Mouse (Mus musculus) erythroblast, adult 5-6 weeks (primary cell): ENCODE data around the gene Sdr9c7. TPM values are rescaled to one million over a fixed set of nuclear protein-coding genes. Genes with fewer than 3 reads are reported as not detected.

ENCODE experiments used
- ATAC-seq: replicated peaks from 2 replicates; pipeline ENCODE4 v1.8.0; 2016; ENCODE audit warnings: moderate number of reproducible peaks, mild to moderate bottlenecking, moderate TSS enrichment, inconsistent platforms; ENCODE audit not compliant: poor library complexity, low FRiP score, severe bottlenecking
- total RNA-seq, 2 experiments: library from RNA; stranded (forward) in 1 of 2; stranded (reverse) in 1 of 2; fragments of 150-400 nt in 1 of 2; fragments of 200-764, 138-1000 nt in 1 of 2; gene quantifications; 2 replicates each; pipeline versions ENCODE4 v1.2.3 to v1.2.4; 2015 to 2017; ENCODE audit warnings: low replicate concordance in 2 of 2

Sdr9c7 gene
- total RNA-seq, 2 experiments from 2014 or later: not detected

DNA sequence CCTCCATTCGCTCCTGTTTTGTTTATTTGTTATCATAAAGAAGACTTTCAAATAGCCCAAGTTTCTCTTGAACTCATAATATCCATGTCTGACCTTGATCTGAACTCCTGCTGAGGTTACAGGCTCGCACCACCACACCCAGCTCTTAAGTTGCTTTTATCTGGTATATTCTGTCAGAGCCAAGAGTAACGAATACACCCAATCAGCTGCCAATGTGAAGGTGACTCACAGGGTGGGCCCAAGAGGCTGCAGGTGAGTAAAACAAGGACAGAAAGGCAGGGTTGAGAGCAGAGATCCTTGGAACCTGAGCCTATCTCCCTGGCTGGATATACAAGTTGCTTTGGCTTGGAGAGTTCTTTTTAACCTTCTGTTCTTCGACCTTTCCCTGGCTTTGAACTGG lies 56.7 kb downstream of the Sdr9c7 start:
- no peak for ATAC-seq

DNA sequence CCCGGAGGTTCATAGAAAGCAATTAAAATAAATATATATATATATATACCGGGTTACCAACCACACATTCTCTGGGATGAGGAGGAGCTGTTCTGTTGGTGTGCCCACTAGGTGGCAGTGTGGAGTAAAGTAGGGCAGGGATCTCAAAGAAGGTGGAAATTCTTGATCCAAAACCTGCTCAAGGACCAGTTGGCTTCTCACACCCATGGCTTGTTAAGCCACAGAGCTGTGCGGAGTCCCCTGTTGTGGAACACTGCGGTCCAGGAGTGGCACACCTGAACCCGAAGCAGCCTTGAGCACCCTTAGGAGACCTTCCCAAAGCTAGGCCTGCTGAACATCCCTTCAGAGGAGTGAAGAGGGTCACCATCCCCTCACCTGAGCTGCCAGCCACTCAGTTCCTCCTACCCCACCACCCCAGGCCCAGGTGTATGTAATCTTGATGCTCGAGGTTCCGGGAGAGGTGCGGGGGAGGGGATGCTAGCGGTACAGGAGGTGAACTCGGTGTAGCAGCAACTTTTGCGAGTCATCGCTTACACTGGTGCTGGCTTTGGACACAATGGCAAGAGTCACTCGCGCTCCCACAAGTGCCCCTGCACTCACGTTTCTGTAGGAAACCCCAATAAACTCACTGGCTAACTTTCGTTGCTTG lies 58.0 kb downstream of the Sdr9c7 start:
- ATAC-seq: peak; percentile 78

DNA sequence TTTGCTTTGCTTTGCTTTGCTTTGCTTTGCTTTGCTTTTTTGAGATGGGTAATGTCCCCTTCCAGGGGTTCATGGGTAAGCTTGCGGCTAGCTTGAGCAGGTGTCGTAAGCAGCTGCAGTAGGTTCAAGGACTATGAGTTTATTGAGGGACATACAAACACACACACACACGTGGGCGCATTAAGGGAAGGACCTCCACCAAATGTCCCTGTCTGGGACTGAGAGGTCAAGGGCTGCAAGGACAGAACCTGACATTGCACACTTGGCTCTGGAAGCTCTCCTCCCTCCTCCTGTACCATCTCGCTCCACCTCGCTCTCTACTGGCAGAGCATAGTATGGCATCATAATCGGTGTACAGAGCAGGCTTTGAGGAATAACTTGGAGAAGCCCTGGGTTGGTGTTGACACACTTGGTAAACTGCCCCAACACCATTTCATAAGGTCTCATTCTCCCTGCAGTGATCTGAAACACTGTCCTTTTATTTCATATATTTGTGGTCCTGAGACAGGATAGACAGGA lies 60.9 kb downstream of the Sdr9c7 start:
- ATAC-seq: no peak

Other genes with a start within 250 kb of the Sdr9c7 start
- 11.0 and 13.2 TPM in 2 replicates for gene Nemp1, start 231.6 kb upstream of the Sdr9c7 start, total RNA-seq (2015; ENCODE audit: low replicate concordance)
- 12.4 and 14.3 TPM in 2 replicates for gene Nemp1, start 231.6 kb upstream of the Sdr9c7 start, total RNA-seq (2017; ENCODE audit: low replicate concordance)
- gene Nab2, start 229.9 kb upstream of the Sdr9c7 start, total RNA-seq (2015; ENCODE audit: low replicate concordance): 0.96 TPM in 1 of 2 replicates, not detected in the other
- gene Nab2, start 229.9 kb upstream of the Sdr9c7 start, total RNA-seq (2017; ENCODE audit: low replicate concordance): 0.60 TPM in 1 of 2 replicates, not detected in the other
- gene Myo1a, start 193.3 kb upstream of the Sdr9c7 start, total RNA-seq (2015; ENCODE audit: low replicate concordance): 0.42 TPM in 1 of 2 replicates, not detected in the other
- not detected in 2 replicates for gene Myo1a, start 193.3 kb upstream of the Sdr9c7 start, total RNA-seq (2017; ENCODE audit: low replicate concordance)
- 6.9 and 8.3 TPM in 2 replicates for gene Tac2, start 174.0 kb upstream of the Sdr9c7 start, total RNA-seq (2015; ENCODE audit: low replicate concordance)
- 3.3 and 4.5 TPM in 2 replicates for gene Tac2, start 174.0 kb upstream of the Sdr9c7 start, total RNA-seq (2017; ENCODE audit: low replicate concordance)
- 0.19 and 1.7 TPM in 2 replicates for gene Zbtb39, start 159.0 kb upstream of the Sdr9c7 start, total RNA-seq (2015; ENCODE audit: low replicate concordance)
- 0.28 and 1.3 TPM in 2 replicates for gene Zbtb39, start 159.0 kb upstream of the Sdr9c7 start, total RNA-seq (2017; ENCODE audit: low replicate concordance)
- gene Gpr182, start 146.8 kb upstream of the Sdr9c7 start, total RNA-seq (2015; ENCODE audit: low replicate concordance): not detected in 2 replicates
- 0.14 and 0.77 TPM in 2 replicates for gene Gpr182, start 146.8 kb upstream of the Sdr9c7 start, total RNA-seq (2017; ENCODE audit: low replicate concordance)
- not detected in 2 replicates for gene Rdh1, start 138.8 kb upstream of the Sdr9c7 start, total RNA-seq (2015; ENCODE audit: low replicate concordance)
- 0.14 TPM in 1 of 2 replicates, not detected in the other for gene Rdh1, start 138.8 kb upstream of the Sdr9c7 start, total RNA-seq (2017; ENCODE audit: low replicate concordance)
- not detected in 2 replicates for gene Rdh16f1, start 138.7 kb upstream of the Sdr9c7 start, total RNA-seq (2015; ENCODE audit: low replicate concordance)
- gene Rdh16f1, start 138.7 kb upstream of the Sdr9c7 start, total RNA-seq (2017; ENCODE audit: low replicate concordance): not detected in 2 replicates
- gene Rdh9, start 122.1 kb upstream of the Sdr9c7 start, total RNA-seq (2015; ENCODE audit: low replicate concordance): not detected in 2 replicates
- gene Rdh9, start 122.1 kb upstream of the Sdr9c7 start, total RNA-seq (2017; ENCODE audit: low replicate concordance): not detected in 2 replicates
- gene Rdh16, start 97.4 kb upstream of the Sdr9c7 start, total RNA-seq (2015; ENCODE audit: low replicate concordance): not detected in 2 replicates
- not detected in 2 replicates for gene Rdh16, start 97.4 kb upstream of the Sdr9c7 start, total RNA-seq (2017; ENCODE audit: low replicate concordance)
- gene Rdh19, start 48.6 kb upstream of the Sdr9c7 start, total RNA-seq (2015; ENCODE audit: low replicate concordance): not detected in 2 replicates
- gene Rdh19, start 48.6 kb upstream of the Sdr9c7 start, total RNA-seq (2017; ENCODE audit: low replicate concordance): not detected in 2 replicates
- not detected in 2 replicates for gene Rdh16f2, start 32.0 kb upstream of the Sdr9c7 start, total RNA-seq (2015; ENCODE audit: low replicate concordance)
- not detected in 2 replicates for gene Rdh16f2, start 32.0 kb upstream of the Sdr9c7 start, total RNA-seq (2017; ENCODE audit: low replicate concordance)
- gene Rdh7, start 9.7 kb upstream of the Sdr9c7 start, total RNA-seq (2015; ENCODE audit: low replicate concordance): not detected in 2 replicates
- gene Rdh7, start 9.7 kb upstream of the Sdr9c7 start, total RNA-seq (2017; ENCODE audit: low replicate concordance): not detected in 2 replicates
- gene Hsd17b6, start 109.1 kb downstream of the Sdr9c7 start, total RNA-seq (2015; ENCODE audit: low replicate concordance): not detected in 2 replicates
- gene Hsd17b6, start 109.1 kb downstream of the Sdr9c7 start, total RNA-seq (2017; ENCODE audit: low replicate concordance): not detected in 2 replicates
- 37.6 and 56.5 TPM in 2 replicates for gene Prim1, start 116.7 kb downstream of the Sdr9c7 start, total RNA-seq (2015; ENCODE audit: low replicate concordance)
- gene Prim1, start 116.7 kb downstream of the Sdr9c7 start, total RNA-seq (2017; ENCODE audit: low replicate concordance): 44.7 and 56.1 TPM in 2 replicates
- 219 and 262 TPM in 2 replicates for gene Naca, start 137.1 kb downstream of the Sdr9c7 start, total RNA-seq (2015; ENCODE audit: low replicate concordance)
- gene Naca, start 137.1 kb downstream of the Sdr9c7 start, total RNA-seq (2017; ENCODE audit: low replicate concordance): 350 and 361 TPM in 2 replicates
- 44.0 and 46.6 TPM in 2 replicates for gene Ptges3, start 160.4 kb downstream of the Sdr9c7 start, total RNA-seq (2015; ENCODE audit: low replicate concordance)
- gene Ptges3, start 160.4 kb downstream of the Sdr9c7 start, total RNA-seq (2017; ENCODE audit: low replicate concordance): 65.1 and 65.8 TPM in 2 replicates
- gene Atp5b, start 184.8 kb downstream of the Sdr9c7 start, total RNA-seq (2015; ENCODE audit: low replicate concordance): 477 and 544 TPM in 2 replicates
- 410 and 537 TPM in 2 replicates for gene Atp5b, start 184.8 kb downstream of the Sdr9c7 start, total RNA-seq (2017; ENCODE audit: low replicate concordance)
- 80.3 and 86.5 TPM in 2 replicates for gene Baz2a, start 193.1 kb downstream of the Sdr9c7 start, total RNA-seq (2015; ENCODE audit: low replicate concordance)
- gene Baz2a, start 193.1 kb downstream of the Sdr9c7 start, total RNA-seq (2017; ENCODE audit: low replicate concordance): 71.0 and 73.5 TPM in 2 replicates